8 mouse cellular contexts compared by ENCODE assay signal in genomic region chr7:90886396-90887006, GRCm38 (mm10).
DNase-seq lines count a peak whose midpoint lies in the region; ATAC-seq and TF ChIP-seq lines count a peak whose summit lies in the region.

No protein-coding gene starts in this region.

- no peak overlapping the region for H3K9ac ChIP-seq in heart, postnatal 0 days (replicated peaks; ENCODE audit: low read depth, low read length)
- no peak overlapping the region for H3K9ac ChIP-seq in heart, adult 2 months (ENCODE audit: low read depth, low read length)
- peak overlapping the region; percentile 65 for H3K9ac ChIP-seq in hindbrain, embryonic 15.5 days
- peak overlapping the region; percentile 70 for H3K9ac ChIP-seq in midbrain, embryonic 16.5 days (ENCODE audit: low read depth, low read length)

- H3K9me3 ChIP-seq in heart, postnatal 0 days (replicated peaks; ENCODE audit: control insufficient read depth, low read length): no peaks in the 10 kb centered on the region
- H3K9me3 ChIP-seq in hindbrain, embryonic 15.5 days: no peaks in the 10 kb centered on the region
- H3K9me3 ChIP-seq in midbrain, embryonic 16.5 days (replicated peaks; ENCODE audit: control insufficient read depth, low read length, poor library complexity, severe bottlenecking): no peaks in the 10 kb centered on the region

- H3K79me2 ChIP-seq in heart, adult 2 months (replicated peaks; ENCODE audit: control insufficient read depth, insufficient read depth, low read length): no peaks in the 10 kb centered on the region

- TF ChIP-seq EP300 in heart, postnatal 0 days (IDR thresholded peaks at IDR 0.05; ENCODE audit: low read depth): no peak
- TF ChIP-seq EP300 in heart, adult 2 months (IDR thresholded peaks at IDR 0.05; ENCODE audit: insufficient read depth, low read depth, low read length): no peak

- no peaks in the 10 kb centered on the region for H3K36me3 ChIP-seq in heart, postnatal 0 days (replicated peaks; ENCODE audit: control insufficient read depth, insufficient read depth, low read length)
- no peaks in the 10 kb centered on the region for H3K36me3 ChIP-seq in heart, adult 2 months (ENCODE audit: control insufficient read depth, insufficient read depth, low read length)
- H3K36me3 ChIP-seq in hindbrain, embryonic 15.5 days: no peaks in the 10 kb centered on the region
- H3K36me3 ChIP-seq in midbrain, embryonic 16.5 days (ENCODE audit: control insufficient read depth, insufficient read depth, low read length): no peaks in the 10 kb centered on the region

- WGBS in heart, postnatal 0 days: 2% methylated on average over 13 of the region's 13 CpGs
- WGBS in heart, adult 2 months: 3% methylated on average over 13 of the region's 13 CpGs
- under 1% methylated on average over 13 of the region's 13 CpGs for WGBS in hindbrain, embryonic 15.5 days
- WGBS in midbrain, embryonic 16.5 days: under 1% methylated on average over 13 of the region's 13 CpGs

- DNase-seq in heart, postnatal 0 days (ENCODE audit: low spot score): no peak
- DNase-seq in heart, adult 2 months: no peak
- peak; percentile 33 for DNase-seq in embryo, embryonic 11 days
- no peak for DNase-seq in urinary bladder, postnatal 36 days (ENCODE audit: low spot score in 2 of 2)
- DNase-seq in testis, postnatal 14 days (ENCODE audit: low spot score): no peak
- DNase-seq in kidney, postnatal 25 days: no peak

- no peak overlapping the region for H3K27ac ChIP-seq in heart, postnatal 0 days (ENCODE audit: low read depth)
- no peak overlapping the region for H3K27ac ChIP-seq in heart, adult 2 months
- peak overlapping the region; percentile 83 for H3K27ac ChIP-seq in hindbrain, embryonic 15.5 days (replicated peaks)
- peak overlapping the region; percentile 84 for H3K27ac ChIP-seq in midbrain, embryonic 16.5 days (ENCODE audit: low read length)

- no peak for TF ChIP-seq POLR2A in heart, adult 2 months (IDR thresholded peaks at IDR 0.05; ENCODE audit: insufficient read depth, low read depth, low read length)

- H3K4me1 ChIP-seq in heart, postnatal 0 days (ENCODE audit: control insufficient read depth, insufficient read depth): no peaks in the 10 kb centered on the region
- H3K4me1 ChIP-seq in heart, adult 2 months (ENCODE audit: control insufficient read depth, insufficient read depth, low read length): no peaks in the 10 kb centered on the region
- H3K4me1 ChIP-seq in hindbrain, embryonic 15.5 days (replicated peaks): peaks cover 10% of the 10 kb centered on the region
- peaks cover 5% of the 10 kb centered on the region for H3K4me1 ChIP-seq in midbrain, embryonic 16.5 days (ENCODE audit: control insufficient read depth, insufficient read depth, low read length)

- H3K4me3 ChIP-seq in heart, postnatal 0 days (ENCODE audit: low read depth, low read length): peak overlapping the region; percentile 7; the same call in 1 of the 2 replicates
- H3K4me3 ChIP-seq in heart, adult 2 months: no peak overlapping the region
- peak overlapping the region; percentile 50 for H3K4me3 ChIP-seq in hindbrain, embryonic 15.5 days
- peak overlapping the region; percentile 55 for H3K4me3 ChIP-seq in midbrain, embryonic 16.5 days (ENCODE audit: low read depth, low read length)

- H3K27me3 ChIP-seq in heart, postnatal 0 days (ENCODE audit: control insufficient read depth, insufficient read depth, low read length): peaks cover 9% of the 10 kb centered on the region; the same call in 1 of the 2 replicates
- H3K27me3 ChIP-seq in heart, adult 2 months (ENCODE audit: control insufficient read depth, insufficient read depth, low read length): no peaks in the 10 kb centered on the region
- H3K27me3 ChIP-seq in hindbrain, embryonic 15.5 days: no peaks in the 10 kb centered on the region
- H3K27me3 ChIP-seq in midbrain, embryonic 16.5 days (ENCODE audit: control insufficient read depth, insufficient read depth, low read depth, low read length): no peaks in the 10 kb centered on the region

- TF ChIP-seq CTCF in heart, postnatal 0 days (IDR thresholded peaks at IDR 0.05; ENCODE audit: low read depth): no peak
- no peak for TF ChIP-seq CTCF in heart, adult 2 months (IDR thresholded peaks at IDR 0.05)

- ATAC-seq in heart, postnatal 0 days (ENCODE audit: insufficient read depth, low read depth): no peak
- peak; percentile 29; the same call in 1 of the 2 replicates for ATAC-seq in hindbrain, embryonic 15.5 days (ENCODE audit: low FRiP score, low read depth)
- peak; percentile 54 for ATAC-seq in midbrain, embryonic 16.5 days

- intact Hi-C loops in heart, adult 2 months (cut with DNase I): no loop called here

- H3K4me2 ChIP-seq in heart, postnatal 0 days (ENCODE audit: low read depth, low read length): peak overlapping the region; percentile 41
- peak overlapping the region; percentile 80 for H3K4me2 ChIP-seq in hindbrain, embryonic 15.5 days
- H3K4me2 ChIP-seq in midbrain, embryonic 16.5 days (ENCODE audit: low read length): peak overlapping the region; percentile 93

Comparison
In these comparisons a context has a peak if more than half of its experiments do, and no peak if none do; other contexts are left out.
1. H3K27ac ChIP-seq: peak in hindbrain, embryonic 15.5 days (single experiment) and midbrain, embryonic 16.5 days (single experiment); none in heart, postnatal 0 days (single experiment) and heart, adult 2 months (single experiment).
2. H3K4me2 ChIP-seq: peak in every context shown above with its lines; median percentile 93 in midbrain, embryonic 16.5 days; 80 in hindbrain, embryonic 15.5 days; 41 in heart, postnatal 0 days.
3. H3K9ac ChIP-seq: peak in hindbrain, embryonic 15.5 days (single experiment) and midbrain, embryonic 16.5 days (single experiment); none in heart, postnatal 0 days (single experiment) and heart, adult 2 months (single experiment).